Mouse (Mus musculus): ENCODE data around the gene Slc27a2.

DNA sequence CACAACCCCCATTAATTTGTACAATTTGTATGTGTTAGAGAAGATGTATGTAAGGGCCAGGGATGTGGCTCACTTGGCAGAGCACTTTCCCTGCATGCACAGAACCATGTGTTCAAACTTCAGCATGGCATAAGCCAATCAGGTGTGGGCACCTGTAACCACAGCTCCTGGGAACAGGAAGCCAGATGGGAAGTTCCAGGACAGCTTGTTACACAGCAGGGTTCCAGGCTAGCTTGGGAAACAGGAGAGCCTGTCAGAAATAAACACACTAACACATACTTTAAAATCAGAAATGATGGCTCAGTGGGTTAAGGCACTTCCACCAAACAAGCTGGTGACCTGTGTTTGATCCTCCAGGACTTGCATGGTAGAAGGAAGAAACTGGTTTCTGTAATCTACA lies 70.9 kb downstream of the Slc27a2 start:
- TF ChIP-seq GATA1 (IDR thresholded peaks at IDR 0.05; ENCODE audit: low read length) (no peak), TAL1 (IDR thresholded peaks at IDR 0.05; ENCODE audit: low read length) (no peak)

Measured in erythroblast, embryonic 14.5 days (primary cell).